Mouse (Mus musculus) midbrain, embryonic 11.5 days (tissue): ENCODE data around the gene Ndufv2. TPM values are rescaled to one million over a fixed set of nuclear protein-coding genes. Genes with fewer than 3 reads are reported as not detected.
"Not testable (repeated sequence)": the region's sequence is repeated elsewhere in the genome, so short reads cannot be mapped to it uniquely, and the experiment has no call there.

Experiments
- ATAC-seq: fragments of 200-750 bp; cut with Nextera tagmentation; 2 replicates; pipeline ENCODE4 v1.8.0; 2017; ENCODE audit warnings: moderate TSS enrichment, moderate library complexity; ENCODE audit not compliant: low FRiP score
- DNase-seq: peaks from one replicate; pipeline ENCODE4 v3.0.0; 2015; ENCODE audit warnings: low spot score; ENCODE audit errors: missing footprints
- H3K27ac ChIP-seq: fragments of 300-500 bp; sonication (generic); 2 replicates; pipeline ENCODE4 v1.5.1; 2014; ENCODE audit warnings: low read depth, low read length
- H3K27me3 ChIP-seq: fragments of 300-500 bp; sonication (generic); 2 replicates; pipeline ENCODE4 v1.6.1; 2014; ENCODE audit warnings: mild to moderate bottlenecking, low read length, moderate library complexity, mixed read lengths; ENCODE audit not compliant: control insufficient read depth, insufficient read depth
- H3K36me3 ChIP-seq: fragments of 300-500 bp; sonication (generic); 2 replicates; pipeline ENCODE4 v1.6.1; 2014; ENCODE audit warnings: mild to moderate bottlenecking, low read length, moderate library complexity, mixed read lengths; ENCODE audit not compliant: control insufficient read depth, insufficient read depth
- H3K4me1 ChIP-seq: fragments of 300-500 bp; sonication (generic); 2 replicates; pipeline ENCODE4 v1.6.1; 2014; ENCODE audit warnings: low read length; ENCODE audit not compliant: control insufficient read depth, insufficient read depth
- H3K4me2 ChIP-seq: fragments of 300-500 bp; sonication (generic); 2 replicates; pipeline ENCODE4 v1.6.1; 2014; ENCODE audit warnings: mild to moderate bottlenecking, moderate library complexity
- H3K4me3 ChIP-seq: fragments of 300-500 bp; sonication (generic); 2 replicates; pipeline ENCODE4 v1.5.1; 2014; ENCODE audit warnings: low read depth, low read length
- H3K9ac ChIP-seq: fragments of 300-500 bp; sonication (generic); 2 replicates; pipeline ENCODE4 v1.6.1; 2014; ENCODE audit warnings: low read length
- H3K9me3 ChIP-seq: fragments of 300-500 bp; sonication (generic); 2 replicates; pipeline ENCODE4 v1.6.1; 2016; ENCODE audit warnings: low read length; ENCODE audit not compliant: control insufficient read depth
- WGBS: fragments of 180-500 bp; shearing (Covaris S2); extraction: QIAGEN DNeasy Blood & Tissue Kit; methylation state at CpG from one replicate; pipeline ENCODE4 v1.1.7; 2014; 5-methylcytosine and 5-hydroxymethylcytosine counted together
- polyA plus RNA-seq: library from polyadenylated mRNA; unstranded; fragments of >200 nt; fragmentation: Nextera tagmentation; extraction: Ambion mirVana; gene quantifications from 2 replicates; pipeline ENCODE4 v1.2.1, GENCODE M21; 2014

Gene Ndufv2
- polyA plus RNA-seq, 1 experiment from 2014 or later = 347 TPM

- Histone ChIP-seq H3K36me3 (no peaks in the 10 kb centered on the region; the same call in 1 of the 2 replicates), H3K4me3 (peak overlapping the region; percentile 95), H3K27ac (peak overlapping the region; percentile 81), H3K27me3 (no peaks in the 10 kb centered on the region), H3K4me1 (peaks cover 12% of the 10 kb centered on the region; the same call in 1 of the 2 replicates), H3K9ac (peak overlapping the region; percentile 74), H3K4me2 (peak overlapping the region; percentile 84), H3K9me3 (no peaks in the 10 kb centered on the region)
- no peak for ATAC-seq
- peak; percentile 90 for DNase-seq
- 5% methylated on average over 12 of the region's 12 CpGs for WGBS
Measured at GRCm38 (mm10) chr17:66075827-66076173, 25.6 kb downstream of the Ndufv2 start.

DNA sequence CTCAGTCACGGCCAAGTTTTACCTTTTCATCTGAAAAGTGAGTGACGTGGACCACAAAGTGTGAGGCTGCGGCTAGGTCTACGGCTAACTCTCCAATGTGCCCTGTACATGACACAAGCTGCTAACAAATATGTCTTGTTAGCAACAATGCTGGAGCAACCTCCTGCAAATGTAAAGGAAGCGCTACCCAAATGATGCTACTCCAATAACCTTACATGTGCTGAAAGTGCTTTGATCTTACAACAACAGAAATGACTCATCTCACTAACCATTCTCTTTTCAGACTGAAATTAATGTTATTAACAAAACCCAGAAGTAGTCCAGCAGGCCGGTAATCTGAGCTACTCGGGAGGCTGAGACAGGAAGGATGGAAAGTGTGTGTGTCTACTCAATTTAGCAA is 27.4 kb downstream of the Ndufv2 start:
- Histone ChIP-seq H3K9me3 (no peaks in the 10 kb centered on the region), H3K4me3 (no peak overlapping the region), H3K4me2 (no peak overlapping the region), H3K9ac (no peak overlapping the region), H3K27ac (no peak overlapping the region), H3K27me3 (no peaks in the 10 kb centered on the region), H3K36me3 (no peaks in the 10 kb centered on the region), H3K4me1 (peaks cover 12% of the 10 kb centered on the region; the same call in 1 of the 2 replicates)
- ATAC-seq = no peak
- peak; percentile 47 for DNase-seq
- 88% methylated on average over 7 of the region's 7 CpGs for WGBS

DNA sequence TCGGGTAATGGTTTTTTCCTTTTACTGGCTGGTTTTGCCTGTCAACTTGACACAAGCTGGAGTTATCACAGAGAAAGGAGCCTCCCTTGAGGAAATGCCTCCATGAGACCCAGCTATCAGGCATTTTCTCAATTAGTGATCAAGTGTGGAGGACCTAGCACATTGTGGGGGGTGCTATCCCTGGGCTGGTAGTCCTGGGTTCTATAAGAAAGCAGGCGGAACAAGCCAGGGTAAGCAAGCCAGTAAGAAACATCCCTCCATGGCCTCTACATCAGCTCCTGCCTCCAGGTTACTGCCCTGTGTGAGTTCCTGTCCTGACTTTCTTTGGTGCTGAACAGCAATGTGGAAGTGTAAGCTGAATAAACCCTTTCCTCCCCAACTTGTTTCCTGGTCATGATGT is 32.3 kb downstream of the Ndufv2 start:
- not testable (repeated sequence) for H3K9ac ChIP-seq, H3K9me3 ChIP-seq, H3K27ac ChIP-seq, ATAC-seq, H3K4me1 ChIP-seq, H3K36me3 ChIP-seq, H3K27me3 ChIP-seq, H3K4me3 ChIP-seq, H3K4me2 ChIP-seq
- peak; percentile 64 for DNase-seq
- 95% methylated on average over 2 of the region's 2 CpGs for WGBS

DNA sequence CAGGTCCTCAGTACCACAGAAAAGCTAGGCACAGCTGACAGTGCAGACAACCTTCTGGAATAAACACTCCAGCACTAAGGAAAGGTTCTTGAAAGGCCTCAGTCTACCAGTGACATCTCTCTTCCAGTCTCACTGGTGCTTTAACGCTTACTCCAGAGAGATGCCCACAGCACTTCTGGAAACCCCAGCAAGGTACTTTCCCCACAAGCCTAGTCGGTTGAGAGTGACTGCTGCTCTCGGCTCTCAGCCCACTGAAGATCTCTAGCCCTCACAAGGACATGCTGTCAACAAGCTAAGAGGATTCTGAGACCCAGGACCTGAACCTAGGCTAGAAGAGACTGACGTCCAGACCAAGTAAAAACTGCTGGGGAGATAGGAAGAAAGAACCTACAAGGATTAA is 36.2 kb downstream of the Ndufv2 start:
- DNase-seq (no peak), ATAC-seq (no peak)
- no peak overlapping the region for H3K4me3 ChIP-seq
- no peak overlapping the region for H3K27ac ChIP-seq
- WGBS = 86% methylated on average over 4 of the region's 4 CpGs
- H3K4me1 ChIP-seq = no peaks in the 10 kb centered on the region
- H3K9me3 ChIP-seq = no peaks in the 10 kb centered on the region
- H3K9ac ChIP-seq = no peak overlapping the region
- no peaks in the 10 kb centered on the region for H3K27me3 ChIP-seq
- H3K36me3 ChIP-seq = no peaks in the 10 kb centered on the region
- H3K4me2 ChIP-seq = no peak overlapping the region

- H3K36me3 ChIP-seq = no peaks in the 10 kb centered on the region
- no peak overlapping the region for H3K9ac ChIP-seq
- WGBS = 60% methylated on average over 8 of the region's 8 CpGs
- no peak overlapping the region for H3K4me2 ChIP-seq
- no peaks in the 10 kb centered on the region for H3K4me1 ChIP-seq
- no peak overlapping the region for H3K4me3 ChIP-seq
- no peaks in the 10 kb centered on the region for H3K27me3 ChIP-seq
- no peaks in the 10 kb centered on the region for H3K9me3 ChIP-seq
- peak; percentile 76 for DNase-seq
- ATAC-seq = no peak
- H3K27ac ChIP-seq = no peak overlapping the region
Measured at GRCm38 (mm10) chr17:66061241-66061938, 40.0 kb downstream of the Ndufv2 start.

GRCm38 (mm10) chr17:66058160-66058559 is 43.2 kb downstream of the Ndufv2 start:
- Histone ChIP-seq H3K4me3 (no peak overlapping the region), H3K36me3 (no peaks in the 10 kb centered on the region), H3K27me3 (no peaks in the 10 kb centered on the region), H3K9me3 (no peaks in the 10 kb centered on the region), H3K4me1 (no peaks in the 10 kb centered on the region), H3K9ac (no peak overlapping the region), H3K4me2 (no peak overlapping the region), H3K27ac (no peak overlapping the region)
- no peak for DNase-seq
- ATAC-seq = no peak
- WGBS = 93% methylated on average over 4 of the region's 4 CpGs

DNA sequence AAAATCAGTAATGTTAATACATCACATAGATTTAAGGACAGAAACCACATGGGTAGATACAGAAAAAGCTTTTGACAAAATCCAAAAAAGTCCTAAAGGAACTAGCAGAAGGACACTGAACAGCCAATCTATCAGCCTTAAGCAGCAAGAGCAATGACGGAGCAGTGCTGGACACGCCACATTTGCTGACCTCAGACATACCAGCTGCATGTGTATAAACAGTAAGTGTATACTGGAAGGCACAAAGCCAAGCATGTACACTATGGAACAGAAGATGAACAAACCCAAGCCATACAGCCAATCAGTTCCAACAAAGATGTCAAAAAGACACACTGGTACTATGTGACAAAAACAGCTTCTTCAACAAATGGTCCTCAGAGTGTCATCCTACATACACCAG is 44.2 kb downstream of the Ndufv2 start:
- H3K4me3 ChIP-seq = no peak overlapping the region
- H3K27ac ChIP-seq = no peak overlapping the region
- H3K36me3 ChIP-seq = no peaks in the 10 kb centered on the region
- DNase-seq = no peak
- no peak for ATAC-seq
- H3K27me3 ChIP-seq = no peaks in the 10 kb centered on the region
- H3K4me2 ChIP-seq = no peak overlapping the region
- H3K9ac ChIP-seq = no peak overlapping the region
- H3K4me1 ChIP-seq = no peaks in the 10 kb centered on the region
- 85% methylated on average over 2 of the region's 2 CpGs for WGBS
- H3K9me3 ChIP-seq = no peaks in the 10 kb centered on the region

GRCm38 (mm10) chr17:66053349-66053748 is 48.0 kb downstream of the Ndufv2 start:
- Histone ChIP-seq H3K36me3 (no peaks in the 10 kb centered on the region), H3K27ac (no peak overlapping the region), H3K4me3 (no peak overlapping the region), H3K9me3 (no peaks in the 10 kb centered on the region), H3K9ac (no peak overlapping the region), H3K4me2 (no peak overlapping the region), H3K27me3 (no peaks in the 10 kb centered on the region), H3K4me1 (no peaks in the 10 kb centered on the region)
- 84% methylated on average over 4 of the region's 4 CpGs for WGBS
- ATAC-seq = no peak
- peak; percentile 26 for DNase-seq

DNA sequence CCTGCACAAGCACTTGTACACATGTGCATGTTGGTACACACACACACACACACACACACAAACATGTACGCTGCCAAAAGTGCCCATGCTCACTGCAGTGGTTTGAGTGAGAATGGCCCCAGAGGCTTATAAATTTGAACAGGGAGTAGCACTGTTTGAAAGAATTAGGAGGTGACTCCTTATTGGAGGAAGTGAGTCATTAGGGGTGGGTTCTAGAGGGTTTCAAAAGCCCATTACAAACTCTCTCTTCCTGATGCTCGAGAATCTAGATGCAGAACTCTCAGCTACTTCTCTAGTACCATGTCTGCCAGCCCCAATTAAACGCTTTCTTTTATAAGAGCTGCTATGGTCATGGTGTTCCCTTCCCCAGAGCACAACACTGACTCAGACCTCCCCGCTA is 52.6 kb downstream of the Ndufv2 start:
- Histone ChIP-seq H3K36me3 (no peaks in the 10 kb centered on the region), H3K4me1 (no peaks in the 10 kb centered on the region), H3K9ac (no peak overlapping the region), H3K9me3 (no peaks in the 10 kb centered on the region), H3K4me2 (no peak overlapping the region), H3K27ac (no peak overlapping the region), H3K27me3 (no peaks in the 10 kb centered on the region), H3K4me3 (no peak overlapping the region)
- DNase-seq (peak; percentile 59), ATAC-seq (no peak)
- WGBS = 89% methylated on average over 4 of the region's 4 CpGs
